ENCODE assay signal across 12 mouse cellular contexts in the genomic region with DNA sequence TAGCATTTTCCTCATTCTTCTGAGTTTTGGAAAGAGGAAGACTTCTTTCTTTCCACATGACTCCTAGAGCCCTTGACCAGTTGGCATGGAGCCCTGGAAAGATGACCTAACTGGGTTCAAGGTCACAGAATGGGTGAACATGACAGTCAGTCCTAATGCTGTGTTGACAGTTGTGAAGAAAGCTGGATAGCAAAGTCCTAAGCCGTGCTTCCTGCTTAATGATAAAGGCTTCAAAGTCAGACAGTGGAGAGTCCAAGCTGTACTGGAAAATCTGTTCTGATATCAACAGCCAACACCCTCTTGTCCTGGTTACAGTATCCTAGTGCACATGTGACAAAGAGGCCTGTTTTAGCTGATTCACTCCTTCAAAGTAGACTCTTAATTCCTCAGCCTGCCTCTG. TPM values are rescaled to one million over a fixed set of nuclear protein-coding genes. Genes with fewer than 3 reads are reported as not detected.
DNase-seq lines count a peak whose midpoint lies in the region; ATAC-seq and TF ChIP-seq lines count a peak whose summit lies in the region.
"Had no signal": no experiment of that assay in that cellular context is flagged by ENCODE, and none has a peak within 500 bp of the region (broad histone marks: within the 10 kb centered on the region; RNA-seq: fewer than 3 reads in every experiment).

No protein-coding gene starts in this region.

- TF ChIP-seq CTCF in heart, adult 2 months (IDR thresholded peaks at IDR 0.05): no peak
- no peak for TF ChIP-seq CTCF in small intestine, adult 2 months (IDR thresholded peaks at IDR 0.05; ENCODE audit: extremely low read depth, insufficient read length, insufficient replicate concordance, low read depth, low read length)

- TF ChIP-seq POLR2A in heart, adult 2 months (IDR thresholded peaks at IDR 0.05; ENCODE audit: insufficient read depth, low read depth, low read length): no peak
- no peak for TF ChIP-seq POLR2A in small intestine, adult 2 months (IDR thresholded peaks at IDR 0.05; ENCODE audit: low read depth, low read length)

- no peaks in the 10 kb centered on the region for H3K79me2 ChIP-seq in heart, adult 2 months (replicated peaks; ENCODE audit: control insufficient read depth, insufficient read depth, low read length)

- H3K27me3 ChIP-seq in kidney, embryonic 16.5 days (ENCODE audit: insufficient read depth, low read length): no peaks in the 10 kb centered on the region
- no peaks in the 10 kb centered on the region for H3K27me3 ChIP-seq in heart, adult 2 months (ENCODE audit: control insufficient read depth, insufficient read depth, low read length)
- H3K27me3 ChIP-seq in intestine, embryonic 16.5 days (replicated peaks; ENCODE audit: control insufficient read depth, insufficient read depth, low read length): no peaks in the 10 kb centered on the region
- no peaks in the 10 kb centered on the region for H3K27me3 ChIP-seq in small intestine, adult 2 months (ENCODE audit: control insufficient read depth, insufficient read depth, low read length)
- H3K27me3 ChIP-seq: limb, embryonic 12.5 days; midbrain, embryonic 13.5 days; neural tube, embryonic 15.5 days had no signal

- no peak overlapping the region for H3K27ac ChIP-seq in kidney, embryonic 16.5 days (ENCODE audit: low read length)
- peak overlapping the region; percentile 33 for H3K27ac ChIP-seq in heart, adult 2 months
- H3K27ac ChIP-seq in intestine, embryonic 16.5 days (ENCODE audit: low read length): no peak overlapping the region
- peak overlapping the region; percentile 98 for H3K27ac ChIP-seq in small intestine, adult 2 months (ENCODE audit: insufficient read depth, low read depth, low read length)
- H3K27ac ChIP-seq: limb, embryonic 12.5 days; midbrain, embryonic 13.5 days; neural tube, embryonic 15.5 days had no signal

- no peak for TF ChIP-seq EP300 in heart, adult 2 months (IDR thresholded peaks at IDR 0.05; ENCODE audit: insufficient read depth, low read depth, low read length)

- H3K4me1 ChIP-seq in kidney, embryonic 16.5 days (ENCODE audit: insufficient read depth, low read length): no peaks in the 10 kb centered on the region
- peaks cover 7% of the 10 kb centered on the region for H3K4me1 ChIP-seq in heart, adult 2 months (ENCODE audit: control insufficient read depth, insufficient read depth, low read length)
- H3K4me1 ChIP-seq in intestine, embryonic 16.5 days (ENCODE audit: control insufficient read depth, insufficient read depth, low read length): no peaks in the 10 kb centered on the region
- peaks cover 21% of the 10 kb centered on the region for H3K4me1 ChIP-seq in small intestine, adult 2 months (ENCODE audit: control insufficient read depth, insufficient read depth, insufficient read length, low read length)
- H3K4me1 ChIP-seq: limb, embryonic 12.5 days; midbrain, embryonic 13.5 days; neural tube, embryonic 15.5 days had no signal

- peaks cover 54% of the 10 kb centered on the region for H3K36me3 ChIP-seq in kidney, embryonic 16.5 days (ENCODE audit: insufficient read depth, low read length)
- H3K36me3 ChIP-seq in heart, adult 2 months (ENCODE audit: control insufficient read depth, insufficient read depth, low read length): peaks cover 12% of the 10 kb centered on the region
- H3K36me3 ChIP-seq in intestine, embryonic 16.5 days (ENCODE audit: control insufficient read depth, insufficient read depth, low read length): peaks cover 16% of the 10 kb centered on the region
- H3K36me3 ChIP-seq in small intestine, adult 2 months (ENCODE audit: control insufficient read depth, insufficient read depth, low read length): peaks cover 8% of the 10 kb centered on the region

- H3K4me2 ChIP-seq in kidney, embryonic 16.5 days (replicated peaks; ENCODE audit: low read depth, low read length): no peak overlapping the region
- no peak overlapping the region for H3K4me2 ChIP-seq in intestine, embryonic 16.5 days (ENCODE audit: low read depth, low read length)
- H3K4me2 ChIP-seq: limb, embryonic 12.5 days; midbrain, embryonic 13.5 days; neural tube, embryonic 15.5 days had no signal

- intact Hi-C loops in heart, adult 2 months (cut with DNase I): no loop called here

- peak; percentile 28 for DNase-seq in kidney, adult 18-20 months
- DNase-seq in heart, adult 2 months: peak in 1 of 2 experiments; percentile 29
- DNase-seq in thymus, postnatal 25 days: no peak
- DNase-seq in T-cell, adult 2 months (ENCODE audit: low spot score): no peak
- DNase-seq in yolk sac, embryonic 10.5 days (ENCODE audit: low spot score): no peak
- DNase-seq: embryo, embryonic 11 days had no signal

- no peaks in the 10 kb centered on the region for H3K9me3 ChIP-seq in kidney, embryonic 16.5 days (ENCODE audit: low read length)
- no peaks in the 10 kb centered on the region for H3K9me3 ChIP-seq in intestine, embryonic 16.5 days (ENCODE audit: control insufficient read depth, low read length)
- H3K9me3 ChIP-seq: limb, embryonic 12.5 days; midbrain, embryonic 13.5 days; neural tube, embryonic 15.5 days had no signal

- ATAC-seq in kidney, embryonic 16.5 days (ENCODE audit: low FRiP score, low TSS enrichment): no peak
- peak; percentile 69 for ATAC-seq in intestine, embryonic 16.5 days
- ATAC-seq: midbrain, embryonic 13.5 days had no signal

- no peak overlapping the region for H3K4me3 ChIP-seq in kidney, embryonic 16.5 days (ENCODE audit: low read length)
- no peak overlapping the region for H3K4me3 ChIP-seq in heart, adult 2 months
- H3K4me3 ChIP-seq in intestine, embryonic 16.5 days (ENCODE audit: low read length): no peak overlapping the region
- no peak overlapping the region for H3K4me3 ChIP-seq in small intestine, adult 2 months (ENCODE audit: low read depth, low read length)
- H3K4me3 ChIP-seq: limb, embryonic 12.5 days; midbrain, embryonic 13.5 days; neural tube, embryonic 15.5 days had no signal

- 81% methylated on average over 1 of the region's 1 CpGs for WGBS in kidney, embryonic 16.5 days
- WGBS in heart, adult 2 months: 19% methylated on average over 1 of the region's 1 CpGs
- WGBS in intestine, embryonic 16.5 days: 83% methylated on average over 1 of the region's 1 CpGs
- WGBS in small intestine, adult 2 months: 31% methylated on average over 1 of the region's 1 CpGs

- no peak overlapping the region for H3K9ac ChIP-seq in kidney, embryonic 16.5 days (replicated peaks; ENCODE audit: low read length)
- no peak overlapping the region for H3K9ac ChIP-seq in heart, adult 2 months (ENCODE audit: low read depth, low read length)
- H3K9ac ChIP-seq in intestine, embryonic 16.5 days (ENCODE audit: low read depth, low read length): no peak overlapping the region
- H3K9ac ChIP-seq: limb, embryonic 12.5 days; midbrain, embryonic 13.5 days; neural tube, embryonic 15.5 days had no signal

RNA-seq across cellular contexts. Expression of a gene that starts 14.6 kb away (rescaled TPM):
- polyA plus RNA-seq in kidney, embryonic 16.5 days (2015; fragmentation: Nextera tagmentation; extraction: Ambion mirVana): 7.6 and 7.7 TPM in 2 replicates
- 10 to 100 TPM; 10.1 to 18.1 TPM for total RNA-seq in heart, adult 2 months (2021)
- polyA plus RNA-seq in heart, adult 2 months (2012; rRNA removed): 17.0 and 22.2 TPM in 2 replicates
- 7.6 and 8.0 TPM in 2 replicates for polyA plus RNA-seq in intestine, embryonic 16.5 days (2015; fragmentation: Nextera tagmentation; extraction: Ambion mirVana)
- polyA plus RNA-seq in small intestine, adult 2 months (2012; rRNA removed): 5.6 and 36.2 TPM in 2 replicates

RNA-seq across cellular contexts. Expression of a gene that starts 37.2 kb away (rescaled TPM):
- polyA plus RNA-seq in kidney, embryonic 16.5 days (2015; fragmentation: Nextera tagmentation; extraction: Ambion mirVana): 11.8 and 17.8 TPM in 2 replicates
- total RNA-seq in heart, adult 2 months (2021): 10 to 100 TPM in 1 of 2 experiments, 1 to 10 TPM in 1; 9.7 to 10.9 TPM
- 6.6 and 15.5 TPM in 2 replicates for polyA plus RNA-seq in heart, adult 2 months (2012; rRNA removed)
- polyA plus RNA-seq in intestine, embryonic 16.5 days (2015; fragmentation: Nextera tagmentation; extraction: Ambion mirVana): 6.9 and 7.1 TPM in 2 replicates
- polyA plus RNA-seq in small intestine, adult 2 months (2012; rRNA removed): 5.7 and 8.4 TPM in 2 replicates

RNA-seq across cellular contexts. Expression of a gene that starts 50.2 kb away (rescaled TPM):
- 0.49 and 0.55 TPM in 2 replicates for polyA plus RNA-seq in kidney, embryonic 16.5 days (2015; fragmentation: Nextera tagmentation; extraction: Ambion mirVana)
- total RNA-seq in heart, adult 2 months (2021): 1 to 10 TPM; 1.1 to 1.3 TPM
- 2.1 and 3.0 TPM in 2 replicates for polyA plus RNA-seq in heart, adult 2 months (2012; rRNA removed)
- polyA plus RNA-seq in intestine, embryonic 16.5 days (2015; fragmentation: Nextera tagmentation; extraction: Ambion mirVana): 0.15 and 0.17 TPM in 2 replicates
- polyA plus RNA-seq in small intestine, adult 2 months (2012; rRNA removed): 1.5 TPM in 1 of 2 replicates, not detected in the other

Comparison
In these comparisons a context has a peak if more than half of its experiments do, and no peak if none do; other contexts are left out.
1. H3K27ac ChIP-seq: peak in heart, adult 2 months (single experiment) and small intestine, adult 2 months (single experiment); none in kidney, embryonic 16.5 days (single experiment) and intestine, embryonic 16.5 days (single experiment).